Mouse (Mus musculus): ENCODE results near the gene Prss36.

DNA sequence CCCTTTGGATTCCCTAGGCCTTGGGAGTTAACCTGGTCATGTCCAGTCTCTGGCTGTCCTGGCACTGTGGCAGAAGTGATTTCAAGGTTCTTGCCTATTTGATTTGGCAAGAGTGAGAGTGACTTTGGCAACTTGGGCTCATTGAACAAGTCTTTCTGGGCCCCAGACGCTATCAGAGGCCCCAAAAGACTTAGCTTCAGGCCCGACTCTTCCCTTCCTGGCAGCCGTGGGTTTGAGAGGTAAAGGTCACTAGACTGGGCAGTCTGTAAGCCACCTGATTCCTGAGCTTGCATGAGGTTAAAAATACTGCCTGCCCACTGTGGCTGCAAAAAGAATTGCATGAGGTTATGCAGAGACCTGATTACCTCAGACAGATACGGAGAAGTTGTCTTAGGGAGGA, 37.9 kb downstream of the Prss36 start:
- no peak for TF ChIP-seq CTCF (IDR thresholded peaks at IDR 0.05; ENCODE audit: low read depth)
- no peak for TF ChIP-seq EP300 (optimal IDR thresholded peaks at IDR 0.05)

Data from stomach, postnatal 0 days (tissue).